Mouse (Mus musculus) brain, embryonic 18.5 days (tissue): ENCODE measurements around the gene Gm9376.

Source experiments
- DNase-seq: peaks from one replicate; pipeline ENCODE4 v3.0.0-alpha.2; 2012; ENCODE audit warnings: low read depth, low spot score

Gm9376 gene

GRCm38 (mm10) chr14:118282272-118282671, 15.5 kb downstream of the Gm9376 start:
- no peak for DNase-seq

- no peak for DNase-seq
These were observed 16.2 kb downstream of the Gm9376 start for GRCm38 (mm10) chr14:118282917-118283316.

GRCm38 (mm10) chr14:118286096-118286495, 19.3 kb downstream of the Gm9376 start:
- no peak for DNase-seq

- no peak for DNase-seq
These were observed 22.4 kb downstream of the Gm9376 start for GRCm38 (mm10) chr14:118289133-118289532.

- DNase-seq: no peak
These were observed 23.2 kb downstream of the Gm9376 start for GRCm38 (mm10) chr14:118290009-118290408.

GRCm38 (mm10) chr14:118302606-118303005, 35.8 kb downstream of the Gm9376 start:
- DNase-seq: no peak

- DNase-seq: no peak
These were observed 37.8 kb downstream of the Gm9376 start for GRCm38 (mm10) chr14:118304560-118304959.

GRCm38 (mm10) chr14:118305951-118306350, 39.2 kb downstream of the Gm9376 start:
- no peak for DNase-seq

GRCm38 (mm10) chr14:118307060-118307459, 40.3 kb downstream of the Gm9376 start:
- DNase-seq: no peak

GRCm38 (mm10) chr14:118311703-118312102, 44.9 kb downstream of the Gm9376 start:
- DNase-seq: no peak

- DNase-seq: no peak
These were observed 45.9 kb downstream of the Gm9376 start for GRCm38 (mm10) chr14:118312664-118313063.

GRCm38 (mm10) chr14:118313931-118314330, 47.2 kb downstream of the Gm9376 start:
- no peak for DNase-seq

- no peak for DNase-seq
These were observed 50.5 kb downstream of the Gm9376 start for GRCm38 (mm10) chr14:118317260-118317659.
